Mouse (Mus musculus): Measurements from ENCODE around the gene Rnase2b. TPM values are rescaled to one million over a fixed set of nuclear protein-coding genes. Genes with fewer than 3 reads are reported as not detected.
"Not testable (repeated sequence)": the region's sequence is repeated elsewhere in the genome, so short reads cannot be mapped to it uniquely, and the experiment has no call there.

Gene Rnase2b
- polyA plus RNA-seq (2012; ENCODE audit: insufficient read depth, insufficient read length, missing spikeins), result not detected in 2 replicates

- not testable (repeated sequence) for H3K4me3 ChIP-seq (ENCODE audit: insufficient read depth, low read depth, low read length); H3K4me1 ChIP-seq (ENCODE audit: control insufficient read depth, insufficient read depth, insufficient read length, low read length); H3K27ac ChIP-seq (replicated peaks; ENCODE audit: low read depth, low read length)
Measured at GRCm38 (mm10) chr14:51161976-51162375, at the start of gene Rnase2b. TSS of gene Rnase2b (plus strand) at chr14:51162260.

- Histone ChIP-seq H3K27ac (replicated peaks; ENCODE audit: low read depth, low read length) (no peak overlapping the region), H3K4me3 (ENCODE audit: insufficient read depth, low read depth, low read length) (no peak overlapping the region), H3K4me1 (ENCODE audit: control insufficient read depth, insufficient read depth, insufficient read length, low read length) (no peaks in the 10 kb centered on the region)
Measured at GRCm38 (mm10) chr14:51113476-51113875, 48.6 kb upstream of the Rnase2b start.

- Histone ChIP-seq H3K27ac (replicated peaks; ENCODE audit: low read depth, low read length) (no peak within 1 kb of the TSS), H3K4me3 (ENCODE audit: insufficient read depth, low read depth, low read length) (no peak within 1 kb of the TSS), H3K4me1 (ENCODE audit: control insufficient read depth, insufficient read depth, insufficient read length, low read length) (no peaks in the 10 kb centered on the region)
Measured at GRCm38 (mm10) chr14:51113916-51114560, 48.0 kb upstream of the Rnase2b start, which contains the start of gene Eddm3b. TSS of gene Eddm3b (plus strand) at chr14:51114426.

GRCm38 (mm10) chr14:51125684-51126083 is 36.4 kb upstream of the Rnase2b start:
- no peak overlapping the region for H3K4me3 ChIP-seq (ENCODE audit: insufficient read depth, low read depth, low read length)
- H3K27ac ChIP-seq (replicated peaks; ENCODE audit: low read depth, low read length), result no peak overlapping the region
- no peaks in the 10 kb centered on the region for H3K4me1 ChIP-seq (ENCODE audit: control insufficient read depth, insufficient read depth, insufficient read length, low read length)

- Histone ChIP-seq H3K4me3 (ENCODE audit: insufficient read depth, low read depth, low read length) (no peak overlapping the region), H3K4me1 (ENCODE audit: control insufficient read depth, insufficient read depth, insufficient read length, low read length) (no peaks in the 10 kb centered on the region), H3K27ac (replicated peaks; ENCODE audit: low read depth, low read length) (no peak overlapping the region)
Measured at GRCm38 (mm10) chr14:51127648-51128258, 34.3 kb upstream of the Rnase2b start.

- Histone ChIP-seq H3K4me1 (ENCODE audit: control insufficient read depth, insufficient read depth, insufficient read length, low read length) (no peaks in the 10 kb centered on the region), H3K27ac (replicated peaks; ENCODE audit: low read depth, low read length) (peak overlapping the region; percentile 52; the same call in 1 of the 2 replicates), H3K4me3 (ENCODE audit: insufficient read depth, low read depth, low read length) (peak overlapping the region; percentile 38; the same call in 1 of the 2 replicates)
Measured at GRCm38 (mm10) chr14:51128775-51129623, 33.1 kb upstream of the Rnase2b start.

GRCm38 (mm10) chr14:51129624-51129975 is 32.5 kb upstream of the Rnase2b start:
- H3K4me3 ChIP-seq (ENCODE audit: insufficient read depth, low read depth, low read length), result no peak overlapping the region
- no peak overlapping the region for H3K27ac ChIP-seq (replicated peaks; ENCODE audit: low read depth, low read length)
- no peaks in the 10 kb centered on the region for H3K4me1 ChIP-seq (ENCODE audit: control insufficient read depth, insufficient read depth, insufficient read length, low read length)

GRCm38 (mm10) chr14:51130315-51130940 is 31.6 kb upstream of the Rnase2b start:
- no peaks in the 10 kb centered on the region for H3K4me1 ChIP-seq (ENCODE audit: control insufficient read depth, insufficient read depth, insufficient read length, low read length)
- no peak overlapping the region for H3K4me3 ChIP-seq (ENCODE audit: insufficient read depth, low read depth, low read length)
- H3K27ac ChIP-seq (replicated peaks; ENCODE audit: low read depth, low read length), result no peak overlapping the region

GRCm38 (mm10) chr14:51131086-51131815 is 30.8 kb upstream of the Rnase2b start:
- H3K4me3 ChIP-seq (ENCODE audit: insufficient read depth, low read depth, low read length), result no peak overlapping the region
- H3K27ac ChIP-seq (replicated peaks; ENCODE audit: low read depth, low read length), result no peak overlapping the region
- no peaks in the 10 kb centered on the region for H3K4me1 ChIP-seq (ENCODE audit: control insufficient read depth, insufficient read depth, insufficient read length, low read length)

- H3K4me3 ChIP-seq (ENCODE audit: insufficient read depth, low read depth, low read length), result no peak overlapping the region
- H3K4me1 ChIP-seq (ENCODE audit: control insufficient read depth, insufficient read depth, insufficient read length, low read length), result no peaks in the 10 kb centered on the region
- no peak overlapping the region for H3K27ac ChIP-seq (replicated peaks; ENCODE audit: low read depth, low read length)
Measured at GRCm38 (mm10) chr14:51132372-51132771, 29.7 kb upstream of the Rnase2b start.

GRCm38 (mm10) chr14:51140342-51140741 is 21.7 kb upstream of the Rnase2b start:
- H3K4me1 ChIP-seq (ENCODE audit: control insufficient read depth, insufficient read depth, insufficient read length, low read length), result no peaks in the 10 kb centered on the region
- H3K4me3 ChIP-seq (ENCODE audit: insufficient read depth, low read depth, low read length), result no peak overlapping the region
- H3K27ac ChIP-seq (replicated peaks; ENCODE audit: low read depth, low read length), result no peak overlapping the region

GRCm38 (mm10) chr14:51142119-51142518 is 19.9 kb upstream of the Rnase2b start:
- Histone ChIP-seq H3K27ac (replicated peaks; ENCODE audit: low read depth, low read length) (no peak overlapping the region), H3K4me1 (ENCODE audit: control insufficient read depth, insufficient read depth, insufficient read length, low read length) (no peaks in the 10 kb centered on the region), H3K4me3 (ENCODE audit: insufficient read depth, low read depth, low read length) (no peak overlapping the region)

GRCm38 (mm10) chr14:51142568-51142967 is 19.5 kb upstream of the Rnase2b start:
- Histone ChIP-seq H3K27ac (replicated peaks; ENCODE audit: low read depth, low read length) (no peak overlapping the region), H3K4me3 (ENCODE audit: insufficient read depth, low read depth, low read length) (no peak overlapping the region), H3K4me1 (ENCODE audit: control insufficient read depth, insufficient read depth, insufficient read length, low read length) (no peaks in the 10 kb centered on the region)

- Histone ChIP-seq H3K27ac (replicated peaks; ENCODE audit: low read depth, low read length) (no peak overlapping the region), H3K4me1 (ENCODE audit: control insufficient read depth, insufficient read depth, insufficient read length, low read length) (no peaks in the 10 kb centered on the region), H3K4me3 (ENCODE audit: insufficient read depth, low read depth, low read length) (no peak overlapping the region)
Measured at GRCm38 (mm10) chr14:51143287-51143686, 18.8 kb upstream of the Rnase2b start.

All from brown adipose tissue, adult 24 weeks (tissue).